Mouse (Mus musculus) adipose tissue, adult 10 weeks (tissue): ENCODE measurements around the gene Tmigd1. TPM values are rescaled to one million over a fixed set of nuclear protein-coding genes. Genes with fewer than 3 reads are reported as not detected.

ENCODE experiments used
- polyA plus RNA-seq: library from polyadenylated mRNA; stranded (reverse); fragments of 350-450 nt; fragmentation: Illumina TruSeq; extraction: RNeasy Lipid Tissue Mini Kit (QIAGEN cat#74804); gene quantifications from one replicate; pipeline ENCODE4 v1.2.3, GENCODE M21; 2014; ENCODE audit warnings: low read depth, low replicate concordance

Gene Tmigd1
- 1.6 TPM for polyA plus RNA-seq

DNA sequence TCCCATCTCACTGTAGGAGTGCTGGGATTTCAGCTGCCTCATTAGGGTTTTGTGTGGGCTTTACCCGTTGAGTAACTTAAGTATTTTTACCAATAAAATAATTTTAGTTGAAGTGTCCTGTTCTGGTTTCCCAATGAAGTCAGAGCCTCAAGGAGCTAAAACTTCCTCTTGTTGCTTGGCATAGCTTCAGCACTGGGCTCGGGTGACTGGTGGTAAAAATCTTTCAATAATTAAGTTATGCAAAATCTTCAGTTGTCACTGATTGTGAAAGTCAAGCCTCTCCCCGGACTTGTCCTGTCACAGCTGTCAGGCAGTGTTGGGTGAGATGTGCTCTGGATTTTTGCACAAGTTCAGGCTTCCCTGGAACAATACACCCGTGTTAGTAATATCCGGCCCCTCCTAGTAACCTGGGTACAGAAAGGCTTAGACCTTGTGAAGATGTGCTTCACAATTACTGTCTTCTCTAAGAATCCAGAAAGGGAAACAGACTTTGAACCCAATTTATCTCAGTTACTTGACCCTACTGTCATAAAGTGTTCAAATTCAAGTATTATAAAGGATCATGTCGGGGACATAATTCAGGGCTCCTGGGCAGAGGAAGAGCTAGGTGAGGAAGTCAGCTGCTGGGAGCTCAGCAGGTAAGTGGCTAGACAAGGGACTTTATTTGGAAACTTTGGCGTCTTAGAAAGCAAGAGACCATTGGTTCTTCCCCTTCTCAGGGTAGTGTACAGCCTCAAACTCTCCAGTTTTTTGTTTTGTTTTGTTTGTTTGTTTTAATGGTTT lies at the start of gene Tmigd1:
Tmigd1 (plus strand) TSS at position 581 of the 783 bp plus-strand sequence.

DNA sequence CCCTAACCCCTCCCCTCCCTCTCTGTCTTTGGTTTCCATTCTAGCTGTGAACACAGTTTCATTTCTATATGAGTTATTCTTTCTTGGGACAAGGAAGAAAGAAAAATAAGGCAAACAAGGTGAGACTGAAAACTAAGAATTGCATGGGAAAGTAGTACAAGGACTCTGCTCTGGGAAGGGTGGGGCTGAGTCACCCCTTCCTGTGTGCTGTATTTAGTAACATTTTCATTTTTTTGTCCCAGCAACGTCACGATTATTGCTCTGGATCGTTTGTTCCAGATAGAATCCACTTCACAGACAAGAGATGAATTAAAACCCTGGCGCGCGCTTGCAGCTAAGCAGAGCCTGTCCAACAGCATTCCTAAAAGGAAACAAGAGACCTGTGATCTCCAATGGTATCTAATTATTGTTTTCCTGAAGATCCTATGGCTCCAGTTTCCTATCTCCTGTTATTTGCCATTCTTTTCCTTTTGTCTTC lies 22.8 kb downstream of the Tmigd1 start, which contains the start of gene Blmh:
Blmh (plus strand) TSS at position 51 of the 478 bp plus-strand sequence.

Other genes with a start within 250 kb of the Tmigd1 start
- not detected for gene Bhlha9, start 229.7 kb upstream of the Tmigd1 start, polyA plus RNA-seq
- gene Trarg1, start 222.4 kb upstream of the Tmigd1 start, polyA plus RNA-seq = 57.6 TPM
- gene Gosr1, start 138.6 kb upstream of the Tmigd1 start, polyA plus RNA-seq = 23.1 TPM
- 38.2 TPM for gene Cpd, start 55.1 kb upstream of the Tmigd1 start, polyA plus RNA-seq
- 24.9 TPM for gene Blmh, start 22.6 kb downstream of the Tmigd1 start, polyA plus RNA-seq
- gene Slc6a4, start 96.4 kb downstream of the Tmigd1 start, polyA plus RNA-seq = 0.67 TPM
- 13.5 TPM for gene Nsrp1, start 176.3 kb downstream of the Tmigd1 start, polyA plus RNA-seq